Mouse (Mus musculus) ovary, postnatal 14 days (tissue): ENCODE results near the gene Rbm43.
"Not testable (repeated sequence)": the region's sequence is repeated elsewhere in the genome, so short reads cannot be mapped to it uniquely, and the experiment has no call there.

Source experiments
- DNase-seq: peaks from one replicate; pipeline ENCODE4 v3.0.0; 2022; ENCODE audit warnings: low spot score

The Rbm43 gene

DNA sequence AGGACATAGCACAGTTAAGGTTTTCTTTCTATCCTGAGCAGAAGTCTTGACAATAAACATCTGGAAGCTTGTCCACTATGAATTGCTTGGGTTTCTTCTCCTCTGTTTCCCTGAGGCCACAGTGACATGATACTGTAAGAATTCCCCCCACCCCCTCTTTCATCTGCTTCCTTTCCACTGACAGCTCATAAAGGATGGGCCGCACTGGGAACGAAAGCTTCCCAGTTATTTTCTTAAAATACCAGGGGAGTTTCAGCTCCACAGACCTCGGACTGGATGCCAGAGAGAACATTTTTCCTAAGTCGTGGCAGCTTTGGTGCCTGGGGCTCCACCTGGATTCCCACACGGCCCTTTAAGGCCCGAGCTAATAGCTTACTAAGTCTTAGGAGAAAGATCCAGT lies 22.2 kb downstream of the Rbm43 start:
- no peak for DNase-seq

DNA sequence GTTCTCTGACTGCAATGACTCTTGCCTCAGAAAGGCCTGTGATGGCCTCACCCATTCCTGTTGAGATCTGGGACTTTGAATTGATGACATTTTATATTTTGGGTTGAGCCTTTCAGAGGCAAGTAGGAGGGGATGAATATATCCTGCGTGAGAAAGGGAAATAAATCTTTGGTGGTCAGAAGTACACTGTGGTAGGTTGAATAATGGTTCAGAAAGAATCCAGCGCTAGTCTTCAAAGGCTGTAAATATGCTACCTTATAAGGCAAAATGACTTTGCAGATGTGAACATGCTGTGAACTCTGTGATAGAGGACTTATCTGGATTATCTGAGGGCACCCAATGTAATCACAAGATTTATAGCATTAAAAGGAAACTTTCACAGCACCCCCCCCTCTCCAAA lies 23.1 kb downstream of the Rbm43 start:
- no peak for DNase-seq

DNA sequence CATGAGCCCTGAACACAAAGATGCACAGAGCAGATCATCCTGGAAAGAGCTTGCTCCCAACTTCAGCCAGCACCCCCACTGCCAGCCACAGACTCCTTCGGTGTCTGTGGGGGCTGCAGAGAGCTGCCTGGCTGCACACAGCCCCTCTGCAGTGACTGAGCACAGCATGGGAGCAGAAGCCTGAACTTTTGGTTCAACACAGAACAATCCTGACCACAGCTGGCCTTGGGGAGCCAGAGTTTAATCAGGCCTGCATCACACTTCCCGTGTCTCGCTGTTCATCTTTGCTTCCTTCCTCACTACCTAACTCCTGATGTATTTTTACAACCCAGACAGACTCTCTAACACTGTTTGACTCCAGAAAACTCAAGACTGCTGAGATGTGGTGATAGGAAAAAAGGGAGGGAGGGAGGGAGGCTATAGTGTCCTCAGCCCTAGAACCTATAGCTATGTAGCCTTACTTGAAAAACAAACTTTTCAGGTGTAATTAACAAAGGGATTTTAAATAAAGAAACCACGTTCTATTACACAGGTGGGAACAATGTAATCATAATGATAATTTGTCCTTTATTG lies 27.3 kb downstream of the Rbm43 start:
- no peak for DNase-seq

DNA sequence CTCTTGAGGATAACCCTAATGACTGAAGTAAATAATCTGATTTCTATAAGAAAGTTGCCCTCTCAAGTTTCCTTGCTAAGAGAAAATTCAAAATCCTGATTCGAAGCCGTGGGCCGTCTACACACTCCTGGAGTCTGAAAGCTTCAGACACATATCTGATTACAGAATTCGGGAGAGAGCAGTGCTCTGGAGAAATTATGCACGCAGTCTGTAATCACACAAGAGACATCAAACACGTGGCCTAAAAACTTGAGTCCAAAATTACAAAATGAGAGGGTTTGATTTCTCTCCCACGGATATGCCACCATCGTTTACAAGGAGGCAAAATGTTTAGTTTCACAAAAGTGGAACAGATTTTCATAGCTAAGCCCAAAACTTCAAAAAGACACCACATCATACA lies 29.3 kb downstream of the Rbm43 start:
- no peak for DNase-seq

DNA sequence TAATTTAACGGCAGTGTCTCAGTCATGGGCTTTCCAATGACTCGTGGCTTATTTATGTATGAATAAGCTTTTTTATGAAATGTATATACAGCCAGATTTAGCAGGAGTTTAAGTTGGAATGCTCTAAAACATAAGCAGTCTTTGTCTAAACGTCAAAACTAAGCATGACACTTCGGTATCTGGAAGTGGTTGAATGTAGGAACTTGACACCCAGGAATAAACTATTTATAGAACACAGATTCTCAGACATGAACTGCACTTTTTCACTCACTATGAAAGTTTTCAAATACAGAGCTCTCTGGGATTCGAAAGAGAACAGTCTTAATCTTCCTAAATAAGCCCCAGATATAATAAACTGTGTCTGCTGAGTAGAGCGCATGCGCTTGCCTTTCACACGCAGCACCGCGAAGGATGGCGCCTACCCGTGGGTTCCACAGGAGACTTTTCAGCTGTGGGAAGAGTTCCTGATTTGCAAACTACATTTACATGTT lies 42.5 kb downstream of the Rbm43 start:
- DNase-seq = no peak

DNA sequence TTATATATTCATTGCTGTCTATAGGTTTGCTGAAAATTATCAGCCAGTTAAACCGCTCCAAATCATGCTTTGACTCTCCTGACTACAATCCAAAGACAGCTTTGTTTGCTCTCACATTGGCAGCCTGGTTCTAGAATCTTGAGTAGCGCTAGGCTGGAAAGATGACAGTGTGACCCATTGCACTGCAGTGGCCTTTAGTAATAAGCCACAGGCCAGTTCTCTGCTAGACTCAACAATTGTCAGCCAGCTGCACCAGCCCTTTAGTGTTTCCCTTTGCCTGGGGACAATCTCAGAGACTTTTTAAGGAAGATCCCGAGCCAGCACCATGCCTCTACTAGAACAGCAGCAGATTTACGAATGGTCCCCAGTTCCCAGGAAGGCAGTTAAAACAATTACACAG lies 44.0 kb downstream of the Rbm43 start:
- no peak for DNase-seq

DNA sequence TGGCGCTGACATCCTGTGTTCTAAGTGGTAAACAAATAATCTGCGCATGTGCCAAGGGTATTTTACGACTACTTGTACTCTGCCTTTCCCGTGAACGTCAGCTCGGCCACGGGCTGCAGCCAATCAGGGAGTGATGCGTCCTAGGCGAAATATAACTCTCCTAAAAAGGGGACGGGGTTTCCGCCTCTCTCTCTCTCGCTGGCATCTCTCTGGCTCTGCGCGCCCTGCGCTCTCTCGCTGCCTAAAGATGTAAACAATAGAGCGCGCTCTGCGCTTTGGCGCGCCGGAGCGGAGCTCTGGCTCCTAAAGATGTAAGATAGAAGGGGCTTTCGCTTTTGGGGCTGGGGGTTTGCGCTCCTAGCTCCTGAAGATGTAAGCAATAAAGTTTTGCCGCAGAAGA lies 44.8 kb downstream of the Rbm43 start:
- DNase-seq = not testable (repeated sequence)

DNA sequence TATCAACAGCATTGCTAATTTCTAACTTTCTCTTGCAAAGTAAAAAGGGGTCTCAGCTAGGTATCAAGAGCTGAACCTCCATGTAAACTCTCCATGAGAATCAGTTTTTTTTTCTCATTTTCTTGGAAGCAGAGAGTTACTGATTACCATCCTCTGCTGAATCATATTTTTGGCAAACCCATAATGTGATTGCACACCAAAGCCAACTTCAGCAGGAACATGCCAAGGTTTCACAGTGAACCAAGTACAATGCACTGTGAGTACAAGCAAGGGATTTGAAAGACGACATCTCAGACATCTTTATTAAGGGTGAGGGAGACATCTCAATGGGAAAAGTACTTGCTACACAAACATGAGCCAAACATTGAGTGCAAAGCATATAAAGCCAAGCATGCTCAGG lies 54.8 kb downstream of the Rbm43 start:
- no peak for DNase-seq
